Mouse (Mus musculus): ENCODE results near the gene Efemp2.
A peak's percentile ranks its signal among the peaks of the same experiment; 100 is the strongest.
"Not testable (repeated sequence)": the region's sequence is repeated elsewhere in the genome, so short reads cannot be mapped to it uniquely, and the experiment has no call there.

The Efemp2 gene

GRCm38 (mm10) chr19:5475069-5475714, 1.4 kb downstream of the Efemp2 start:
- peak; percentile 71 for DNase-seq (ENCODE audit: extremely low read depth, insufficient read length, low spot score)

DNA sequence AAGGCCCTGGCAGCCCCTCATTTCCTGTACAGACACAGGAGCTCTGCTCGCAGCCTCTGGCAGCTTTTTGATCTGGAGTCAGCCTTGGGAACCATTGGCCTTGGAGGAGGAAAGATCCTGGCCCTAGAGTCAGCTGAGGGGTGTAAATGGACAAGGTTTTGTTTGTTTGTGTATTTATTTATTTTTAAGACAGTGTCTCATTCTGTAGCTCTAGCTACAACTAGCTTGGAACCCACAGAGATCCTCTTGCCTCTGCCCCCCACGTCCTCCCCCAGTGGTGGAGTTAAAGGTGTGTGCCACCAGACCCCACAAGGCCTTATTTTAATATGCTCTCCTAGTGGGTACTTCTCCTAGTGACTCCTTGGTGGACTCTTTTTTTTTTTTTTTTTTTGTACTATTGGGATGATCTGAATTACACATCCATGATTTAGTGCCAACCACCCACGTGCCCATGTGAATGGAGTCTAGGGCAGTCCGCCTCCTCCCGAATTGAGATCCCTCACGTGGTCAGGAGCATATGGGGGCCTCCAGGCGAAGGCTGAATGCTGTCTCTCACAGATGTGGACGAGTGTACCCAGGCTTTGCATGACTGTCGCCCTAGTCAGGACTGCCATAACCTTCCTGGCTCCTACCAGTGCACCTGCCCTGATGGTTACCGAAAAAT, 3.4 kb downstream of the Efemp2 start:
- no peak for DNase-seq (ENCODE audit: extremely low read depth, insufficient read length, low spot score)

DNA sequence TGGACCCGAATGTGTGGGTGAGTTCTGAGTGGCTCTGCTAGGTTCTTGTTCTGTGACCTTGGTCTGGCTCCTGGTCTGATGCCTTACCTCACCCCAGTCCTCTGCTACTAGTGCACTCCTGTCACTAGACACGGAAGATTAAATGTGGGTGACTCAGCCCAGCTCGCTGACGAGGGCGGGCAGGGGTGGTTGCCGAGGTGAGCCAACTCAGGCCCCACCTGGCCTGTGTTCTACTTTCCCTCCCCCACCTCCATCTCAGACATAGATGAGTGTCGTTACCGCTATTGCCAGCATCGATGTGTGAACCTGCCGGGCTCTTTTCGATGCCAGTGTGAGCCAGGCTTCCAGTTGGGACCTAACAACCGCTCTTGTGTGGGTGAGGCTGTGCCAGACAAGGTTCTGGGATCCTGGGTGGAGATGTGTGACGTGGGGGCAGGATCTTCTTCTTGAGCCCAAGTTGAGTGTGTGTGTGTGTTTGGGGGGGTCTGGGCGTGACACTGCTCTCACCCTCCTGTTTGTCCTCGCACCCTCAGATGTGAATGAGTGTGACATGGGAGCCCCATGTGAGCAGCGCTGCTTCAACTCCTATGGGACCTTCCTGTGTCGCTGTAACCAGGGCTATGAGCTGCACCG, 4.0 kb downstream of the Efemp2 start:
- no peak for DNase-seq (ENCODE audit: extremely low read depth, insufficient read length, low spot score)

DNA sequence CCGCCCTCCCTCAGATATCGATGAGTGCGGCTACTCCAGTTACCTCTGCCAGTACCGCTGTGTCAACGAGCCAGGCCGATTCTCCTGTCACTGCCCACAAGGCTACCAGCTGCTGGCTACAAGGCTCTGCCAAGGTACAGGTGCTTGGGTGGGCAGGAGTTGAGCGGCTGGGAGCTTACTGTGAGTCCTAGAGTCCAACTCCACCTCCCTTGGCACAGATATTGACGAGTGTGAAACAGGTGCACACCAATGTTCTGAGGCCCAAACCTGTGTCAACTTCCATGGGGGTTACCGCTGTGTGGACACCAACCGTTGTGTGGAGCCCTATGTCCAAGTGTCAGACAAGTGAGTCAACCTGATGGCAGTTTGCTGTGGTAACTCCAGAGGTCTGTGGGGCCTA, 6.3 kb downstream of the Efemp2 start:
- DNase-seq (ENCODE audit: extremely low read depth, insufficient read length, low spot score): no peak

DNA sequence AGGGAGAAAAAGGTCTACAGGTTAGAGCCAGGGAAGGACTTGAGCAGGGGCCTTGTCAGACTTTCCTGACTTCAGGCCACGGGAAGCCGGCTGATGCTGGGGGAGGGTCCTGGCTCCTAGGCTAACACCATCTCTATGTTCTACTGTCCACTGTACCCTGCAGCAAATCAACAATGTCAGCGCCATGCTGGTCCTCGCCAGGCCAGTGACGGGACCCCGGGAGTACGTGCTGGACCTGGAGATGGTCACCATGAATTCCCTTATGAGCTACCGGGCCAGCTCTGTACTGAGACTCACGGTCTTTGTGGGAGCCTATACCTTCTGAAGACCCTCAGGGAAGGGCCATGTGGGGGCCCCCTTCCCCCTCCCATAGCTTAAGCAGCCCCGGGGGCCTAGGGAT, 7.6 kb downstream of the Efemp2 start:
- DNase-seq (ENCODE audit: extremely low read depth, insufficient read length, low spot score): no peak

DNA sequence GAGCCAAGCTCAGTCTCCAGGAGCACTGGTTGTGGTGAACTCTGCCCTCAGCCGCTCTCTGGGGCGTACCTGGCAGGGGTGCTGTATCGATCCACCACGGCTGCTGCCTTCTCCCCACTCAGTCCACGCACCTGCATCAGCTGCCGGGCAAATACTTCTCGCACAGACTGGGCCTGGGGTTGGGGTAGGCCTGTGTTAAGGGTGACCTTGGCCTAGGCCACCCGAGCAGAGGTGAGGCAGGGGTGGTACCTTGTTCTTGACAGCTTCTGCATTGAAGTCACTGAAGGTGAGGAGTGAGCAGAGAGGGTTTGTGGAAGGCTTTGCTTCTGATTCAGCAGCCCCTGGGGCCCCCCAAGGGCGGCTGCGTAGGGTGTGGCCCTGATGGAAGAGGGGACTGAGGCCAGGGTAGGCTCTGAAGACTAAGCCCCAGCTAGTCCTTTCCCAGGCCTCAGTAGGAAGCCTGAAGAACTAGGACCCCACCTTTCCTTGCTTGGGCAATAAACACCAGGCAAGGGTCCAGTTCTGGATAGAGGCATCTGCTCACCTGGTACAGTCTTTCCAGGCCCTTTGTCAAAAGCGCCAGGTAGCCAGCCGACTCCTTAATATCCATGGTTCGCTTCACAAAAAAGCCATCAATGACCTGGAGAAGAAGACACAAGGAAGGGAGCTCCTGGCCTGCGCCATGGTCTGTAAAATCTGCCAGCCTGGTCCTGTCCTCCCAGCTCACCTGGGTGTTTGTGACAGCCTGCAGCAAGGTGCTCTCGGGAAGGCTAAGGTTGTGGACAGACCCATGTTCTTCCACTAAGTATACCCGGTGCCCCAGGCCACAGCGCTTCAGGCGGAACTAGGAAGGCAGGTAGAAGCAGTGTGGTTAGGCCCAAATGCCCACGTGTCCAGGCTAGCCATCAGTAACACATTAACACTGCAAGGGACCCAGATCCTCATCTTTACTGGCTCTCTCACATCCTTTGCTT, 9.9 kb downstream of the Efemp2 start:
- DNase-seq (ENCODE audit: extremely low read depth, insufficient read length, low spot score): no peak

DNA sequence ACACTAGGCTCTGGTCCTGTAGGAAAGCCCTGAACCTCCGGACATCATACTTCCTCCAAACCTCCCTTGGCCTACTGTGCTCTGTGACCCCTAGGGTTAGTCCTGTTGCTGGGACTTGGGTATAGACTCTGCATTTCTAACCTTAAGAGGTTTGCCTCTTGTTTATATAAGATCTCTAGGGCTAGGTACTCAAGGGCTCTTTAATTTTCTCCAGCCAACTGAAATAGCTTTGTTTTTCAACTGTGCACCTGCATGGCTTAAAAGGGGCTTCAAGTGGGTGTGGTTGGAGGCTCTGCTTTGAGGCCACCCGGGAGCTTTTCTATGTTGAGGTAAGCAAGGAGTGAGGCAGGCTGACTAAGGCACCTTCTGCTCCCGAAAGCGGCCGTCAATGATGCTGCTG, 10.7 kb downstream of the Efemp2 start:
- DNase-seq (ENCODE audit: extremely low read depth, insufficient read length, low spot score): no peak

- no peak for DNase-seq (ENCODE audit: extremely low read depth, insufficient read length, low spot score)
Measured at GRCm38 (mm10) chr19:5485371-5485770, 11.6 kb downstream of the Efemp2 start.

DNA sequence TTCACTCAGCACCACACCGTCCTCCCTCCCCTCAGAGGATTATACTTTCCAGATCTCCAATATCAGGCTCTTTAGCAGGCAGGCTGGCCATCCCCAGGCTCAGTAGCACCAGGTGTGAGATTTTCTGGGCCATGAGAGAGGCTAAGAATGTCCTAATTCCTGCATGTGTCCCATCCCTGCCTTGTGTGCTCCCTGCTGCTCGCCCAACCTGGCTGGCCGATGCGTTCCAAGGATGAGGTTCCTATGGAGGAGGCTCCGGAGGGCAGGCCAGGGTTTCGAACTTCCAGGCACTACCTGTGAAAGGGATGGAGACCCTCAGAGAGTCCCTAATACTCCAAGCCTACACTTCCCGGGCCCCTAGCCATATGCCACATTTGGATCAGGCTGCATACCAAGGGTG, 12.1 kb downstream of the Efemp2 start:
- no peak for DNase-seq (ENCODE audit: extremely low read depth, insufficient read length, low spot score)

DNA sequence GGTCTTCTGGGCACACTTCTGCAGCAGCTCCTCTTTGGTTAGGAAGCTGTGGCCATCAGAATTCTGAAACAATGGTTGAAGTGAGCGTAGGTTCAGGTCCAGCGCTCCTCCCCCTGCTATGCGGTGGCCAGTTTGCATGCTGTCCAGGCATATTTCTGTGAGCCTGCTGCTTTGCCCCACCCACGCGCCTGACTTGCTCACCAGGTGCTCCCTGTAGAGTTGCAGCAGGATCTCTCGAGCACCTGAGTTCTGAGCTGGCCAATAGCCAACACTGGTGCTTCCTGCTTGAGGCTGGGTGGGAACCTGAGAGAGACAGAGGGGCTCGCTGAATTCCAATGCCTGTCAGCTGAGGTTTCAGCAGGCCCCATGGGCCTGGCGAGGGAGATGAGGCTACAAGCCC, 12.5 kb downstream of the Efemp2 start:
- no peak for DNase-seq (ENCODE audit: extremely low read depth, insufficient read length, low spot score)

- DNase-seq (ENCODE audit: extremely low read depth, insufficient read length, low spot score): no peak
Measured at GRCm38 (mm10) chr19:5486771-5487170, 13.0 kb downstream of the Efemp2 start.

DNA sequence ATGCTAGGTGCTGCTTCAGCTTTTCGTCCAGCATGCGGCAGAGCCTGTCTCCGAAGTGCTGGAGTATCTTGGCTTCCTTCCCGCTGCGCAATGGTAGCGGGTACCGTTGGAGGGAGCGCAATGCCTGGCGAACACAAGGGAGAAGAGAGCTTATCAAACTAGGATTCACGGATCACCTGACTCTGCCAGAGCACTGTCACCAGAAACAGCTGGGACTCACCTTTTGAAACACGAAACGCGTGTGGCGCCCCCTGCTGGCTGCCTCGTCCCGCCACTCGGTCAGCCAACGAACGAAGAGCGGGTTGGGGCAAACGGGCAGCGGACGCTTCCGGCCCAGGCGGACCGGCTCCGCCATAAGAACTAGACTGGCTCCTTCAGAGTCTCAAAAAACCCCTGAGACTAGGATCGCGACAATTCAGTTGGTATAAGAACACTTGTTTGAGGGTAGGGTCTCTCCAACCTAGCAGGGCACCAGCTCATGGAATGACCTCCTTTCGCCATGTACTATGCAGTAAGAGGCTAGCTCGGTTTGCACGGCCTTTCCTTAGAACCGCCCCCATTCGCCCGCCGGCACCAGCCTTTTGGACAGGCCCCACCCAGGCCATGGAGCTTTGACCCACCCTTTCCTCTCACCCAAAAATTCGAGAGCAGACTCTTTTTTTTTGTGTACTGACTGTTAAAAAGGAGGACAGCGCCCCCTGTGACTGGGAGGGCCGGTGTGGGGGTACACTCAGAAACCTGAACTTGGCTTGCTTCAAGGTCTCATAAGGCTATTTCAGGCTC, 14.2 kb downstream of the Efemp2 start, which contains the start of gene Mus81:
Gene Mus81 (minus strand): TSS at position 635 of the 783 bp plus-strand sequence.
- DNase-seq (ENCODE audit: extremely low read depth, insufficient read length, low spot score): peak; percentile 93

- DNase-seq (ENCODE audit: extremely low read depth, insufficient read length, low spot score): peak; percentile 96
Measured at GRCm38 (mm10) chr19:5488878-5489571, 15.3 kb downstream of the Efemp2 start.

DNA sequence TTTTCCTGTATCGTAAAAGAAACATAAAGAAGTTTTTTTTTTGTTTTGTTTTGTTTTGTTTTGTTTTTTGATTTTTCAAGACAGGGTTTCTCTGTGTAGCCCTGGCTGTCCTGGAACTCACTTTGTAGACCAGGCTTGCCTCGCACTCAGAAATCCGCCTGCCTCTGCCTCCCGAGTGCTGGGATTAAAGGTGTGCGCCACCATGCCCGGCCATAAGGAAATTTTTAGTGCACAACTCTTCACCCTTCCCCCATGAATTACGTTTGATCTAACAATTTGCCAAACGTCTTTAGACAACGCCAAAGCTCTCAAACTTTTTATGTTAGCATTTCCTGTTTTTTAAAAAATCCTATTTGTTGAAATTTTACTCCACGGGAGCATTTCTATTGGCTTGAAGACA, 16.0 kb downstream of the Efemp2 start:
- not testable (repeated sequence) for DNase-seq (ENCODE audit: extremely low read depth, insufficient read length, low spot score)

DNA sequence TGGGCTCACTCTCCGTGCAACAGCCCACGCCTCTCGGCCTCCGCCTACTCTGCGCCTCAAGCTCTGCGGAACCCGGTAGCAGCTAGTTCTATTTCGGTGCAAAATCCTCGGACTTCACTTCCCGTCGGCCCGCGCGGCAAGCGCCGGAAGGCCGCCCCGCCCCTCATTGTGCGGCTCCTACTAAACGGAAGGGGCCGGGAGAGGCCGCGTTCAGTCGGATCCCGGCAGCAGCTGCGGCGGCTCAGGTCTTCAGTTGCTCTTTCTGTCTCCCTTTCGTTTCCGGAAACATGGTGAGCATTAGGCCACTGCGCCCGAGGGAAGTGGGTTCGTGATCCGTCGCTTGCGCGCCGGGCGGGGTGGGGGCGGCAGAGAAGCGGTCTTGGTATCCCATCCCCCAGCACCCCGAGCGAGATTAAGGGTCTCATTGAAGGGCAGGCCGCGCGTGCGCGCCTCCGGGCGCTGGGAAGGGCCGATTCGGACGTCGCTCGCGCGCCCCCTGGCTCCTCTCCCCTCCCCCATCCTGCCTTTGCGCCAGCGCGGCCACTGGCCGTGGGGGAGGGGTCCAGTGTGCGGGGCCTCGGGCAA, 16.7 kb downstream of the Efemp2 start, which contains the start of gene Cfl1:
Gene Cfl1 (plus strand): TSS at position 143 of the 585 bp plus-strand sequence.
- peak; percentile 96 for DNase-seq (ENCODE audit: extremely low read depth, insufficient read length, low spot score)

DNA sequence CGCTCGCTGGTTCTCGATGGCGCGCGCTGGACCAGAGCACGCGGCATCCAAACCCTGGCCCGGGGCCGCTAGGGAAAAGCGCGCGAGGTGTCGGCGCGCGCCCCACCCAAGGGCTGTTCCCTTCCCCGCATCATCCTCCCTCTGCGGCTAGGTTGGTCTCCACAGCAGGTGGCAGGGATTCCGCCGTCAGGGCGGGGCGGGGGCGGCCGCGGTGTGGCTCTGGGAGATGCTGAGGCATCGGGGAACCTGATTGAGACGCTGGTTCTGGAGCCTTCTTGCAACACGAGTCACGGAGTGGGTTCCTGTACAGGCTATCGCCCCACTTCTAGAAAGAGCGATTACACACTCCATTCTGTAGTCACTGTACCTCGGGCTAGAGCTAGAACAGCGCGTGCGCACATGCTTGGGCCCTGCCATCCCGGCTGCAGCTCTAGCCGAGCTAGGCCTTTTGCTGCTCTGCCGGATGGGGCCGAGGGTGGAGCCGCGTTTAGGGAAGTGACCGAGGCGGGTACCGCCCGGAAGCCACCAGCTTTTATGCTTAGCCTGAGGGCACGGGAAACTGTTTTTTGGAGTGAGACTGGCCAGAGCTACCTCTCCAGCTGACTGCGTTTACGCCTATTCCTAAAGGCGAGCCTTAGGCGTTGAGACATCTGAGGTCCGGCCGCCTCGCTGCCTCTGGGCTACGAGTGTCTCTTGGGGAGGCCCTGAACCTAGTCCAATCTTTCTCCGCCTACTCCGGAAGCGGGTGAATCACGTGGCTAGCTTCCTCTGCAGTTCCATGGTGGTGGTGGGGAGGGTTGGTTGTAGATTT, 17.3 kb downstream of the Efemp2 start:
- peak; percentile 82 for DNase-seq (ENCODE audit: extremely low read depth, insufficient read length, low spot score)

DNA sequence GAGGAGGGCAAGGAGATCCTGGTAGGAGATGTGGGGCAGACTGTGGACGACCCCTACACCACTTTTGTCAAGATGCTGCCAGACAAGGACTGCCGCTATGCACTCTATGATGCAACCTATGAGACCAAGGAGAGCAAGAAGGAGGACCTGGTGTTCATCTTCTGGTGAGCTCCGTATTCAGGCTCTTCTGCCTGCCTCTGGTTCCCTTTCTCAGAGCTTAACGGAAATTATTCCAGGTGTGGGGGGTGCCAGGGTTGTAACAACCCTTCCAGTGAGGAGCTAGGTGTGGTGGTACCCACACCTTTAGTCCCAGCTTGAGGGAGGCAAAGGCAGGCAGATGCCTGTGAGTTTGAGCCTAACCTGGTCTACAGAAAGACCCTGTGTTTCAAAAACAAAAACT, 18.9 kb downstream of the Efemp2 start:
- no peak for DNase-seq (ENCODE audit: extremely low read depth, insufficient read length, low spot score)

DNA sequence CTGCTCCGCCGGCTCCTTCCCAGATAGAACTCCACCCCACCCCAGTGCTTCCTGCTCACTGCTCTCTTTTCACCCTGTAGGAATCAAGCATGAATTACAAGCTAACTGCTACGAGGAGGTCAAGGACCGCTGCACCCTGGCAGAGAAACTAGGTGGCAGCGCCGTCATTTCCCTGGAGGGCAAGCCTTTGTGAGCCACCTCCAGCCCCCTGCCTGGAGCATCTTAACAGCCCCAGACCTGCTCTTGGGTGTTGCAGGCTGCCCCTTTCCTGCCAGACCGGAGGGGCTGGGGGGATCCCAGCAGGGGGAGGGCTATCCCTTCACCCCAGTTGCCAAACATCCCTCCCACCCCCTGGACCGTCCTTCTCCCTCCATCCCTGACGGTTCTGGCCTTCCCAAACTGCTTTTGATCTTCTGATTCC, 19.6 kb downstream of the Efemp2 start:
- DNase-seq (ENCODE audit: extremely low read depth, insufficient read length, low spot score): not testable (repeated sequence)
